Mouse (Mus musculus) frontal cortex, postnatal 10 days (tissue): ENCODE measurements around the gene Cryga.
A peak's percentile ranks its signal among the peaks of the same experiment; 100 is the strongest.

ENCODE experiments used
- DNase-seq, 2 experiments: peaks; one replicate each; pipeline ENCODE4 v3.0.0; 2022; ENCODE audit warnings: low spot score in 2 of 2, mixed read lengths in 1 of 2

The Cryga gene

GRCm38 (mm10) chr1:65103273-65103672 lies at the start of gene Cryga:
TSS of gene Cryga (minus strand) at chr1:65103373.
- no peak for DNase-seq

- no peak for DNase-seq
Observed at GRCm38 (mm10) chr1:65147971-65148370, 44.8 kb upstream of the Cryga start.

- DNase-seq, result no peak
Observed at GRCm38 (mm10) chr1:65147326-65147725, 44.2 kb upstream of the Cryga start.

- DNase-seq, result no peak
Observed at GRCm38 (mm10) chr1:65146601-65147000, 43.4 kb upstream of the Cryga start.

- no peak for DNase-seq
Observed at GRCm38 (mm10) chr1:65144783-65145182, 41.6 kb upstream of the Cryga start.

DNA sequence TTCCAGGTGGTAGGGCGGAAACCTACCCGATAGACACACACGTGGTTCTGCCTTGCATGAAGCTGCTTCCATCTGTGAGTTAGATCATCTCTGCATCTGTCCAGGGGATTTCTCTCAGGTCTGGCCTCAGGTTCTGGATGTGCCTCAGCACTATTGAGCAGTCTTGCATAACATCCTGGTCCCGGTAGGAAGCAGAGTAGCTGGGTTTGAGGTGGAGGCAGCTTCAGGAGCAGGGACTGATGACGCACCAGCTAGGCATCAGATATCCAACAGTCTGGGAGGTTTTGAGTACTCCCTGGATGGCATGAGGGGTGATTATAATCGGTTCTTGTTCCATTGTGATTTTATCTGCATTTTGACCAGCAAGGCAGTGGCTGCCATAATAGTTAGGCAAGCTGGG lies 34.4 kb upstream of the Cryga start:
- no peak for DNase-seq

- no peak for DNase-seq
Observed at GRCm38 (mm10) chr1:65132833-65133232, 29.7 kb upstream of the Cryga start.

GRCm38 (mm10) chr1:65131671-65132070 lies 28.5 kb upstream of the Cryga start:
- DNase-seq, result no peak

DNA sequence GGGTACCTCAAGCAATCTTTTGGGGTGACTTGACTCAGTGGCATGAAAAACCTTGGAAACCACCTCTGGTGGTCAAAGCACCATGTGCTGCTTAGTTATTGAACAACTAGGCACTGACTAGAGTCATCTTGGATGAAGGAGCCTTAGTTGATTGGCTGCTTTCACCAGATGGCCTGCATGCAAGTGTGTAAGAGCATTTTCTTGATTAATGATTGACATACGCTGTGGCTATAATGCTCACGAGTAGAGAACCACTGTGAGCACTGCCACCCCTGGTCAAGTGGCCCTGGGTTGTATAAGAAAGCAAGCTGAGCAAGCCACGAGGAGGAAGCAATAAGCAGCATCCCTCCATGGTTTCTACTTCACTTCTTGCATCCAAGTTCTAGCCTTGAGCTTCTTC lies 27.1 kb upstream of the Cryga start:
- no peak for DNase-seq

GRCm38 (mm10) chr1:65129634-65130180 lies 26.5 kb upstream of the Cryga start:
- DNase-seq, result no peak

- peak in 1 of 2 experiments; percentile 27 for DNase-seq
Observed at GRCm38 (mm10) chr1:65122574-65123372, 19.6 kb upstream of the Cryga start, which contains the start of gene D630023F18Rik. TSS of gene D630023F18Rik (minus strand) at chr1:65123214.

DNA sequence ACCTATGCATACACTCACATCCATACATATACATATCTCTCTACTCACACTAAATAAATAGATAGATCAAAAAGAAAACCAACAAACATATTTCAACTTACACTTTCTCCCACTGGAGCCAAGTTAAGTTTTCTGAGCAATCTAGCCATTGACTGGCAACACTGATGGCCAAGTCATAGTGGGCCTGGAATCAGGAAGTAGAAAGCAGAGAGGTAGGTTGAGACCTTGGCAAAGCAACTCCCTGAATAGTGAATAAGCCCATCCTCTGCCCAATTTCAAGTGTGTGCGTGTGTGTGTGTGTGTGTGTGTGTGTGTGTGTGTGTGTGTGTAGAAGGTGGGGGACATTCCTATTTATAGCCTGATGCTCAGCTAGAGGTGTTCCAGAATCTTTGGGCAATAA lies 16.3 kb upstream of the Cryga start, which contains the start of gene Gm28845:
Gene Gm28845, minus strand, starts transcription at position 121 of the 400 bp plus-strand sequence.
- DNase-seq, result no peak

- DNase-seq, result no peak
Observed at GRCm38 (mm10) chr1:65118150-65118913, 15.2 kb upstream of the Cryga start.

DNA sequence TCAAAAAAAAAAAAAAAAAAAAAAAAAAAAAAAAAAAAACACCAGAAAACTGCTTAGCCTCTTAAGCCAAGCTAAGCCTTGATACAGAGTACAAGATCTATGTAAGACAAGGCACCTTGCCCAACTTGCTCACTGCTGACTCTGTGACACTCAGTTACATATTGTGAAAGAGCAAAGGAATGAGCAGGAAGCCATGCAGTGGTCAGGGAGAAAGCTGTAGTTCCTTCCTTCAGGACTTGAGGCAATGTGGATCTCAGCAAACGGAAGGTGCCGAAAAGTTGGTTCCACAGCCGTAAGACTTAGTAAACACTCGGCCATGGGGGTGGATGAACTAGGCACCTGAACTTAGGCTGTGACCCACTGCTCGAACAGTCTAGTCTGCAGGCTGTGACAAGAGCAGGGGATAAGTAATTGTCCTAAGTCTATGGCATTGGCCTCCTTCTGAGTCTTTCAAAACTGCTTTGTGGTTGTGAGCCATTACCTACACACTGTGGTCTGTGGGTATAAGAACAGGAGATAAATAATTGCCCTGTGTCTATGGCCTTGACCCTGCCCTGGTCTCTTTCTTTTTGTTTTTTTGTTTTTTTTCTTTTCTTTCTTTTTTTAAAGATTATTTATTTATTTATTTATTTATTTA lies 10.5 kb upstream of the Cryga start:
- no peak for DNase-seq

- DNase-seq, result no peak
Observed at GRCm38 (mm10) chr1:65112807-65113196, 9.6 kb upstream of the Cryga start.

DNA sequence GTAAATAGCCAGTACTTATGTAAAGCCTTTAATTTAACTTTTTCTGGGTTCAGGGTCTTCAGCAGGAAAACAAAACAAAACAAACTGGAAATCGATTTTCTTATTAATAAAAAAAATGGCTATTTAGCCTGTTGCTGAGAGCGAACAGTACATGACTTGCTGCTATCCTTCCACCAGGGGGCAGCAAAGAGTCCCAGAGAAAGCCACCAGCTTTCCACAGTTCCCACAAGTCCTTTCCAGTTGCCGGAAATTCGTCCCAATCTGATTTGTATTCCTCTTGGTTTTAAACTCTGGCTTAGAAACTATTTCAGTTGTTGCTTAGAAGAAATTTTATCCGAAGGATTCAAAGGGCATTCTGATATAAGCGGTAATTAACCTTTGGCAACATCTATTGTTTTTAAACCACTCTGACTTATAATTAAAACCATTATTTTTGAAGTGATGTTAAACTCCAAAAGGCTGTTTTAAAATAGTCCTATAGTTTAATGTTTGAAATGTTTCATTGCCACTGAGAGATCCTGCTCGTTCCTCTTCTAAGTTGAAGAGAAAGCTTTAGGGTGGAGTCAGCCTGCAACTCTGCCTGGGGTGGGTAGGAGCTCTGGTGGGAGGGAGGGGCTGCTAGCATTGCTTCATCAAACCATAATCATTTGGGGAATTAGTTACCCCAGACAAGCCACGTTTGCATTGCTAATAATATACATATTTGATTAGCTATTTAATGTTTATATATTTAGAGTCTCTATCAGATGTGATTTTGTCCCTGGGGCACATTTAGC lies 9.0 kb upstream of the Cryga start:
- DNase-seq, result peak; percentile 32 to 55

DNA sequence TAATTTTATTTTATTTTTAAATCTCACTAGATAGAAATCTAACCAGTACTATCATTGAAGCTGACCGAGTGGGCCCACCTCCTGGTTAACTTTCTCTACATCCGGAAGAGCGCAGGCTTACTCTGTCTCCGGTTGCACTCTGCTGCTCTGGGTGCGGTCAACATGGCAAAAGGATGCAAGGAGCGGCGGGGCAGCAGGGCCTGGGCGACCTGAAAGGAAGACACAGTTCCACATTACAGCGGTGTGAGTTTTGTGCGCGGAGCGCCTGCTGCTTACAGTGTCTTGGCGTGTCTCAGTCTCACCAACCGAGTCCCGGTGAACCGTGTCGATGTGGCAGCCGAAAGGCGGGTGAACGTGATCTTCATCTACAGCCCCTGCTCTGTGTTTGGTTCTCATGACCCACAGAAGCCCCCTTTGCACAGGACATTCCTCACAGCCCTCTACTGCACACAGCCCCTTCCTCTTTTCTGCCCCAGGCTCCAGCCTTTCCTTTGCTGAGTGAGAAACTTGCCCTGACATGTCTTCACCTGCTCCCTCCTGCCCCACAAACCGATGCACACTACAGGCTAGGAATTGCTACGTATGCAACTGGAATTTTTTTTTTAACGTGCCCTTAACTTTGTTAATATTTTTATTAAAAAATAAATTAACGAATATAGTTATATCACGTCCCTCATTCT lies 6.7 kb upstream of the Cryga start:
- DNase-seq, result no peak

DNA sequence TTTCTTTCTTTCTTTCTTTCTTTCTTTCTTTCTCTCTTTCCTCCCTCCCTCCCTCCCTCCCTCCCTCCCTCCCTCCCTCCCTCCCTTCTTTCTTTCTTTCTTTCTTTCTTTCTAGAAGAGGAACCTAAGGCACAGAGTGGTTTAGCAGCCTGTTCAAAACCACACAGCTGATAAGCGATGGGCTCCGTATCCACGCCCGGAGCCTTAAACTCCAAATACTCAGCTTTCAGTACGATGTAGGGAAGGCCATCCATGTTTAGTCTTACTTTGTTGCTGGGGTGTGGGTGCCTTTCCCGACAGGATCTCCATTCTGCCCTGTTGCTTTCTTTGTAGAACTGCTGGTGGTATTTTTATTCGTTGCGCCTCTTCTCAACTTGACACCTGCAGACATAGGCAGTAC lies 6.0 kb upstream of the Cryga start:
- DNase-seq, result no peak

DNA sequence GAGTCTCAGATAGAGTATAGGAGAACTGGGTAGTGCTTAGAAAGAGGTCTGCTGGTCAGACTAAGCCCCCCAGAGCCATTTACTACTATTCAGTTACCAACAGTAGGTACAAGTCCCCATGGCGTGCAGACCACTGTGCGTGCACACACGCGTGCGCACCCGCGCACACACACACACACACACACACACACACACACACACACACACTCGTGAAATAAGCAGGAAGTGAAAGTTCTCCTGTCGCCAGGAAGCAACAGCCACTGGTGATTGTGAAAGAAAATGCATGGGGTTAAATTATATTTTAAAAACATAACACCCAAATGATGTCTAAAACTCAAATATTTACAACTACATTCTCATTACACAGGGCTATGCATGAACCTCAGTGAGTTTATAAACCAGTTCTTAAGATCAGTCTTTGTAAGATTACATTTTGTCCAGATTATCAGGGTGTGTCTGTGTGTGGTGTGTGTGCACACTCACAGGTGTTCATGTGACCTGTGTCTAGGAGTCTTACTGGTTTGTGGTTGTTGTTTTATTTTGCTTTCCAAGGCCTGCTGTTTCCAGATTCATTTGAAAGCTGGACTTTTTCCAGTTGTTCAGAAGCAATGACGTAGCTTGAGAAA lies 4.6 kb upstream of the Cryga start:
- DNase-seq, result no peak

DNA sequence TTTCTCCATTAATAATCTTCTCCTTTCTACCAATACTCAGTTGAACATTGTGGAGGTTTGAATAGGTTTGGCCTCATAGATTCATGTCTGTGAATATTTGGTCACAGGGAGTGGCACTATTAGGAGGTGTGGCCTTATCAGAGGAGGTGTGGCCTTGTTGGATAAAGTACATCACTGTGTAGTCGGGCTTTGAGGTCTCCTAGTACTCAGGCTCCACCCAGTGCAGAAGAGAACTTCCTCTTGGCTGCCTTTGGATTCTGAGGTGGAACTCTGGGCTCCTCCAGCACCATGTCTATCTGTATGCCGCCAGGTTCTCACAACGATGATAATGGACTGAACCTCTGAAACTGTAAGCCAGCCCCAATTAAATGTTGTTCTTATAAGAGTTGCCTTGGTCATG lies 6.2 kb downstream of the Cryga start:
- DNase-seq, result no peak
